Mouse (Mus musculus) spleen, adult 2 months (tissue): Measurements from ENCODE around the gene Arhgef10l.

Experiments used
- CTCF ChIP-seq: fragments of 200-500 bp; IDR thresholded peaks from 2 replicates; pipeline ENCODE4 v1.5.1; 2011; ENCODE audit warnings: mild to moderate bottlenecking, inconsistent platforms; ENCODE audit not compliant: insufficient read depth, insufficient read length, insufficient replicate concordance; ENCODE audit errors: extremely low read depth
- POLR2A ChIP-seq: fragments of 200-500 bp; IDR thresholded peaks from 2 replicates; pipeline ENCODE4 v1.6.1; 2011; ENCODE audit warnings: low read depth, low read length, inconsistent platforms

DNA sequence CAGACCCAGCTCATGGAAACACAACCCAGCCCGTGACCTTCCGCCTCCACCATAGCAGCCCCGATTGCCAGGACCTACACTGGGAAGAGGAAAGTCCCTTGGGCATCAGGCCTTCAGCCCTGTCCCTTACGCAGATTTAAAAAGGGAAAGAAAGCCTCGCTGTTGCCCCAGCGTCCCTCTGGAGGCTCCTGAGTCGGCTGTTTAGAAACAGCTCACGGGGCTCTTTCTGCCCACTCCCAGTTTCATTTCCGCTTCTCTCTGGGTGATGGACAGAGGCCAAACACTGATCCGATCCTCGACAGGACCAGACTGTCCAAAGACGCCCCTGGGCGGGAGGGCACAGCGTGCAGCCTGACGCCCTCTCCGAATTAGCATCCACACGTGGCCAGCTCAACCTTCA lies 93.4 kb downstream of the Arhgef10l start:
- TF ChIP-seq CTCF (no peak), POLR2A (no peak)
